Mouse (Mus musculus) megakaryocyte, embryonic 14.5 days (primary cell): ENCODE data around the gene Smpd3.

ENCODE experiments used
- FLI1 ChIP-seq: IDR thresholded peaks from 2 replicates; pipeline ENCODE4 v1.6.1; 2012; ENCODE audit warnings: low read length, inconsistent platforms, mixed read lengths
- GATA1 ChIP-seq: IDR thresholded peaks from 3 replicates; pipeline ENCODE4 v1.6.1; 2012; ENCODE audit warnings: mixed read lengths, low read length, inconsistent platforms, borderline replicate concordance

- no peak for TF ChIP-seq GATA1
- TF ChIP-seq FLI1 = no peak
Observed at GRCm38 (mm10) chr8:106306076-106306475, 31.7 kb downstream of the Smpd3 start.
